Mouse (Mus musculus) T-cell, adult 2 months (primary cell): ENCODE results near the gene Ankmy1.

Source experiments
- DNase-seq: peaks from one replicate; pipeline ENCODE4 v3.0.0; 2022; ENCODE audit warnings: low spot score

The Ankmy1 gene

DNA sequence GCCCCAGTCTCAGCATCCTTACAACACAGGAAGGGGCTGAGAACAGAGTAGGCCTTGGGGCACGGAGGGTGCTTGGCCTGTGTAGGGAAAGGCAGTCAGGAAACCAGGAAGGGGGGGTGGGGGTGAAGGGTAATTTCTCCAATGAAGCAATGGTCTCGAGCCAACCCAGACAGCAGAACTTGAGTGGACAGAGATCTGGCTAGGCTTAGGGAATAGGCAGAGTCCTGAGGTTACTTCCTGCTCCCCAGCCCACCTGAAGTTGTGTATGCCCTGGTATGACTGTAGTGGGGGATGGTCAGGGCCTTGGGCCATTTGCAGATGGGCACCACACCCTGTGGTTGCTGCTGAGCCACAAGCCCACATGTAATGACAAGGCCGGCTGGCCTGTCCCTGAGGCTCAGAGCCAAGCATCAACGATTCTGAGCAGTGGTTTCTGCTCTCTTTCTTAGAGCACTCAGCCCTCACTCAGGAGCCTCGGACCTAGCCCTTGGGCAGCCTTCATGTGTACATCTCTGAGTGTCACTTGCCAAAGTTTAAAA, 86.9 kb downstream of the Ankmy1 start:
- DNase-seq: no peak

DNA sequence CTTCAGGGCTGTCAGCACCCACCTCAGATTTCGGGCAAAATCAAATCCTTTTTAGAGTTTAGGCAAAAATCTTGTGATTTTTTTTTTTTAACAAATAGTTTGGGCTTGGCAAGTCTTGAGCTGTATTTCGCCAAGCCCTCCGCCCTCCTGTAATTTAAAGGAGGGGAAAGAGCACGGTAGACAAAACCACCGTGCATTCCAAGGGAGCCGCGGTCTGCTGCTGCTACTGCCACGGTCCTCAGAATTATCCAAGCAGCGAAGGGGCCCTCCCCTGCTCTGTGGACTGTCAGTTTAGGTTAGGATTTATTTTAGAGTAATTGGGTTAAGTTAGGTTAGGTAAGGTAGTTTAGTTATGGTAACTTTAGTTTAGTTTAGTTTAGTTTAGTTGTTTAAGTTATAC, 87.6 kb downstream of the Ankmy1 start:
- no peak for DNase-seq

DNA sequence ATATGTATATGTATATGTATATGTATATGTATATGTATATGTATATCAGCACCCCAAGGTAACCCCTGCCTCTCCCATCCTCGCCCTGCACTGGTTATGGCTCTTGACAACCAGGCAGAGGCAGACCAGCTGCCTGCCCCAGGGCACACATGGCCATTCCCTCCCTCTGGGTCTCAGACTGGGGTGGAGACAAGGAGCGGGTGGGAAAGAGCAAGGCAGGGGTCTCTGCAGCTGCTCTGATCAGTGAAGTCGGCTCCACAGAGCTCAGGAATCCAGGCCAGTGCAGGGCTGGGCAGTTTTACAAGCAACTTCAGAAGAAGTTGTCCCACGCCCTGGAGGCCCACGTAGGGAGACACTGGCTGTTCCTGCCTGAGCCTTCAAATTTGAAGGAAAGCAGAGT, 88.4 kb downstream of the Ankmy1 start:
- no peak for DNase-seq
